Mouse (Mus musculus) CH12.LX (cell line): Measurements from ENCODE around the gene Atxn10. TPM values are rescaled to one million over a fixed set of nuclear protein-coding genes. Genes with fewer than 3 reads are reported as not detected.

Source experiments
- DNase-seq: peaks from one replicate; pipeline ENCODE4 v3.0.0-alpha.2; 2013; ENCODE audit errors: extremely low read depth
- H3K27ac ChIP-seq: 2 replicates; pipeline ENCODE4 v1.5.1; 2012; ENCODE audit warnings: low read depth, mild to moderate bottlenecking, control low read depth, moderate library complexity; ENCODE audit not compliant: insufficient read depth
- H3K27me3 ChIP-seq: replicated peaks from 2 replicates; pipeline ENCODE3; 2012; ENCODE audit warnings: inconsistent platforms
- H3K36me3 ChIP-seq, 2 experiments: replicated peaks in 1 of 2; 2 replicates each; pipeline versions ENCODE3 to v1.6.1; 2012; ENCODE audit warnings: inconsistent platforms in 1 of 2, low read length in 1 of 2, mild to moderate bottlenecking in 1 of 2, mixed read lengths in 1 of 2, moderate library complexity in 1 of 2; ENCODE audit not compliant: control insufficient read depth in 1 of 2, insufficient read depth in 1 of 2
- H3K4me1 ChIP-seq, 2 experiments: 2 replicates each; pipeline ENCODE4 v1.6.1; 2012; ENCODE audit warnings: inconsistent platforms in 1 of 2, moderate library complexity in 1 of 2; ENCODE audit not compliant: insufficient read depth in 2 of 2, control insufficient read depth in 1 of 2
- H3K4me2 ChIP-seq: 2 replicates; pipeline ENCODE4 v1.6.1; 2012; ENCODE audit warnings: low read depth, mild to moderate bottlenecking, control low read depth; ENCODE audit not compliant: poor library complexity, insufficient read depth, severe bottlenecking
- H3K4me3 ChIP-seq, 3 experiments: fragments of 150-350 bp in 1 of 3; sonication (generic) in 1 of 3; replicated peaks in 1 of 3; 2 replicates each; pipeline versions ENCODE3 to v1.5.1; 2011 to 2012; ENCODE audit warnings: low read depth in 2 of 3, low read length in 2 of 3, mild to moderate bottlenecking in 2 of 3, moderate library complexity in 2 of 3, control low read depth in 1 of 3, improper control_type of control experiment in 1 of 3, inconsistent platforms in 1 of 3, mixed read lengths in 1 of 3; ENCODE audit not compliant: poor library complexity in 1 of 3
- H3K79me2 ChIP-seq: replicated peaks from 2 replicates; pipeline ENCODE4 v1.6.1; 2012; ENCODE audit warnings: mild to moderate bottlenecking, moderate library complexity; ENCODE audit not compliant: control insufficient read depth, poor library complexity, insufficient read depth, severe bottlenecking; ENCODE audit errors: extremely low read depth
- H3K9ac ChIP-seq: 2 replicates; pipeline ENCODE4 v1.6.1; 2012; ENCODE audit warnings: low read depth, mild to moderate bottlenecking, control low read depth, moderate library complexity; ENCODE audit not compliant: insufficient read depth
- H3K9me3 ChIP-seq: replicated peaks from 2 replicates; pipeline ENCODE3; 2012; ENCODE audit warnings: low read length, inconsistent platforms, mixed read lengths
- BHLHE40 ChIP-seq: IDR thresholded peaks from 2 replicates; pipeline ENCODE4 v1.6.1; 2011; ENCODE audit warnings: mild to moderate bottlenecking, low read depth, low read length, improper control_type of control experiment
- E2F4 ChIP-seq: IDR thresholded peaks from 2 replicates; pipeline ENCODE4 v1.6.1; 2011; ENCODE audit warnings: low read depth, low read length, improper control_type of control experiment; ENCODE audit not compliant: insufficient replicate concordance
- GABPA ChIP-seq: IDR thresholded peaks from 2 replicates; pipeline ENCODE4 v1.6.1; 2012; ENCODE audit warnings: low read depth, low read length, improper control_type of control experiment, inconsistent platforms; ENCODE audit not compliant: insufficient replicate concordance
- IRF4 ChIP-seq: IDR thresholded peaks from 2 replicates; pipeline ENCODE4 v1.6.1; 2014; ENCODE audit warnings: low read depth, mild to moderate bottlenecking, inconsistent platforms, low read length, improper control_type of control experiment
- JUND ChIP-seq: conservative IDR thresholded peaks from 2 replicates; pipeline ENCODE4 v1.6.1; 2011; ENCODE audit warnings: low read depth, low read length, improper control_type of control experiment
- KAT2A ChIP-seq: IDR thresholded peaks from 2 replicates; pipeline ENCODE4 v1.6.1; 2012; ENCODE audit warnings: low read length, improper control_type of control experiment, inconsistent platforms; ENCODE audit not compliant: insufficient replicate concordance
- MAFK ChIP-seq: IDR thresholded peaks from 2 replicates; pipeline ENCODE4 v1.6.1; 2011; ENCODE audit warnings: low read length, improper control_type of control experiment; ENCODE audit not compliant: insufficient replicate concordance
- MAX ChIP-seq: IDR thresholded peaks from 2 replicates; pipeline ENCODE4 v1.6.1; 2011; ENCODE audit warnings: low read length, improper control_type of control experiment
- MAZ ChIP-seq: IDR thresholded peaks from 2 replicates; pipeline ENCODE4 v1.6.1; 2012; ENCODE audit warnings: low read depth, mild to moderate bottlenecking, inconsistent platforms, low read length, improper control_type of control experiment, moderate library complexity
- MYC ChIP-seq: IDR thresholded peaks from 2 replicates; pipeline ENCODE4 v1.6.1; 2011; ENCODE audit warnings: low read depth, mild to moderate bottlenecking, improper control_type of control experiment, low read length
- NRF1 ChIP-seq: IDR thresholded peaks from 2 replicates; pipeline ENCODE4 v1.6.1; 2014; ENCODE audit warnings: low read depth, mild to moderate bottlenecking, inconsistent platforms, low read length, improper control_type of control experiment, moderate library complexity
- PAX5 ChIP-seq: IDR thresholded peaks from 2 replicates; pipeline ENCODE4 v1.6.1; 2012; ENCODE audit warnings: low read length, inconsistent platforms, mixed read lengths
- POLR2A ChIP-seq: IDR thresholded peaks from 2 replicates; pipeline ENCODE4 v1.6.1; 2011; ENCODE audit warnings: low read depth, mild to moderate bottlenecking, improper control_type of control experiment, low read length
- POLR2AphosphoS2 ChIP-seq: IDR thresholded peaks from 2 replicates; pipeline ENCODE4 v1.6.1; 2011; ENCODE audit warnings: low read depth, low read length, improper control_type of control experiment
- RAD21 ChIP-seq: IDR thresholded peaks from 2 replicates; pipeline ENCODE4 v1.6.1; 2011; ENCODE audit warnings: low read depth, mild to moderate bottlenecking, low read length, improper control_type of control experiment, moderate library complexity
- RCOR1 ChIP-seq: conservative IDR thresholded peaks from 2 replicates; pipeline ENCODE4 v1.6.1; 2012; ENCODE audit warnings: low read depth, mild to moderate bottlenecking, inconsistent platforms, low read length, improper control_type of control experiment
- TBP ChIP-seq: conservative IDR thresholded peaks from 2 replicates; pipeline ENCODE4 v1.6.1; 2011; ENCODE audit warnings: low read depth, low read length, improper control_type of control experiment
- TCF12 ChIP-seq: IDR thresholded peaks from 2 replicates; pipeline ENCODE4 v1.6.1; 2014; ENCODE audit warnings: low read depth, mild to moderate bottlenecking, inconsistent platforms, low read length, improper control_type of control experiment
- USF1 ChIP-seq: IDR thresholded peaks from 2 replicates; pipeline ENCODE4 v1.6.1; 2014; ENCODE audit warnings: low read depth, mild to moderate bottlenecking, inconsistent platforms, low read length, improper control_type of control experiment
- USF2 ChIP-seq: conservative IDR thresholded peaks from 2 replicates; pipeline ENCODE4 v1.6.1; 2011; ENCODE audit warnings: low read depth, low read length, improper control_type of control experiment
- ZMIZ1 ChIP-seq: IDR thresholded peaks from 2 replicates; pipeline ENCODE4 v1.6.1; 2012; ENCODE audit warnings: low read depth, mild to moderate bottlenecking, inconsistent platforms, low read length, improper control_type of control experiment
- dilution Hi-C: fragments of 300-500 bp; cut with MboI; formaldehyde crosslinking; loops from 2 replicates; pipeline ENCODE4 v1.14.3; 2020; ENCODE audit warnings: low sequenced_read_pairs; ENCODE audit not compliant: extremely low pct_unique_long_range_greater_than_20kb, extremely low pct_ligation_motif_present
- in situ Hi-C: fragments of 300-500 bp; cut with MboI; formaldehyde crosslinking; loops from 3 replicates; pipeline ENCODE4 v1.14.3; 2019; ENCODE audit warnings: low sequenced_read_pairs, low pct_ligation_motif_present, low pct_unique_long_range_greater_than_20kb, mixed read lengths
- polyA plus RNA-seq: library from polyadenylated mRNA; unstranded; fragments of >175 nt; gene quantifications from 2 replicates; pipeline ENCODE4 v1.2.1, GENCODE M21; 2012; ENCODE audit warnings: low read depth; ENCODE audit not compliant: insufficient read length
- total RNA-seq, 2 experiments: library from RNA; depleted of rRNA; stranded (reverse); fragments of 300-350 nt in 1 of 2; fragments of >200 nt in 1 of 2; gene quantifications; 2 replicates each; pipeline ENCODE4 v1.2.3; 2012 to 2014

Atxn10 gene
- total and polyA plus RNA-seq, 3 experiments, result 81.7 to 151 (median 101) TPM

- no peak for TF ChIP-seq RCOR1
- TF ChIP-seq RAD21, result no peak
- no peak for TF ChIP-seq JUND
- TF ChIP-seq POLR2AphosphoS2, result no peak
- no peak for TF ChIP-seq TBP
- TF ChIP-seq ZMIZ1, result no peak
- no peak for TF ChIP-seq POLR2A
- no peak for TF ChIP-seq E2F4
- no peak for TF ChIP-seq IRF4
- TF ChIP-seq MYC, result no peak
- TF ChIP-seq USF2, result no peak
- no peak for TF ChIP-seq MAX
- TF ChIP-seq PAX5, result no peak
- TF ChIP-seq GABPA, result no peak
- TF ChIP-seq NRF1, result no peak
- TF ChIP-seq MAFK, result no peak
- no peak for TF ChIP-seq MAZ
- TF ChIP-seq BHLHE40, result no peak
- TF ChIP-seq KAT2A, result no peak
- no peak for TF ChIP-seq USF1
- Histone ChIP-seq H3K9me3 (no peaks in the 10 kb centered on the region), H3K27me3 (peaks cover 74% of the 10 kb centered on the region), H3K79me2 (no peaks in the 10 kb centered on the region), H3K9ac (no peak overlapping the region), H3K4me3 (no peak overlapping the region), H3K36me3 (no peaks in the 10 kb centered on the region), H3K27ac (no peak overlapping the region), H3K4me1 (peaks cover 3 to 6% of the 10 kb centered on the region in 2 experiments; a peak in 2 of 4 replicates), H3K4me2 (no peak overlapping the region)
- no peak for DNase-seq
- in situ Hi-C loops, result loop anchor here (25.0 kb wide), 1 partner anchor 214 kb away; no protein-coding TSS in a partner anchor
- dilution Hi-C loops, result no loop called here
These were observed 162.0 kb downstream of the Atxn10 start for GRCm38 (mm10) chr15:85497981-85498475.

- Histone ChIP-seq H3K4me3 (no peak overlapping the region), H3K36me3 (no peaks in the 10 kb centered on the region), H3K4me2 (no peak overlapping the region), H3K79me2 (no peaks in the 10 kb centered on the region), H3K4me1 (peaks cover 3 to 6% of the 10 kb centered on the region in 2 experiments; a peak in 2 of 4 replicates), H3K27me3 (peaks cover 60% of the 10 kb centered on the region), H3K9ac (no peak overlapping the region), H3K27ac (no peak overlapping the region), H3K9me3 (no peaks in the 10 kb centered on the region)
- no peak for TF ChIP-seq TCF12
- dilution Hi-C loops (no loop called here), in situ Hi-C loops (no loop called here)
- no peak for DNase-seq
These were observed 164.2 kb downstream of the Atxn10 start for GRCm38 (mm10) chr15:85500267-85500666.
